Mouse (Mus musculus): ENCODE measurements at regions not wholly inside any gene's neighbourhood (a gene's known extent, or its start where the extent isn't known, plus 50 kb on each side); places are given as distances from the start of the nearest gene placed in this dataset.
"Not testable (repeated sequence)": the region's sequence is repeated elsewhere in the genome, so short reads cannot be mapped to it uniquely, and the experiment has no call there.

DNA sequence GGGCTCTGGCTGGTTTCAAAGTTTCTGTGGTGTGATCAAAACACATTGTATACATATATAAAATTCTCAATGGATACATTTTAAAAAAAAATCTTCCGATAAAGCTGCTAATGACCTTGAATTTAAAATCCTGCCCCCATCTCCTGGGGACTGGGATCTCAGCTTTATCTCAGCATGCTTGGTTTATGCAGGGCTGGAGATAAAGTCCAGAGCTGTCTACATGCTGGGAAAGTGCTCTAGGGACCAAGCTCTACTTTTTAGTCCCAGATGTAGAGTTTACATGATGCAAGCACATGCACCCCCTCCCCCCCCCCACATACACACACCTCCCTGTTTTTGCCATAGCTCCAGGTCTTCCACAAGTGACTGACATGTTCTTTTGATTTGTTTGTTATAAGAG, 61.1 kb upstream of the 4931417E11Rik start:
- Histone ChIP-seq H3K27me3 (ENCODE audit: control insufficient read depth, insufficient read depth, low read length) (no peaks in the 10 kb centered on the region), H3K27ac (ENCODE audit: control insufficient read depth, insufficient read depth, low read depth, low read length) (no peak overlapping the region), H3K36me3 (ENCODE audit: control insufficient read depth, insufficient read depth, low read length) (no peaks in the 10 kb centered on the region), H3K4me1 (ENCODE audit: control insufficient read depth, insufficient read depth, low read length) (no peaks in the 10 kb centered on the region), H3K4me3 (ENCODE audit: control insufficient read depth, low read depth, low read length) (no peak overlapping the region)
- no peak for TF ChIP-seq CTCF (IDR thresholded peaks at IDR 0.05; ENCODE audit: control insufficient read depth, insufficient read depth, insufficient replicate concordance, low read depth, low read length)
- no peak for TF ChIP-seq POLR2A (IDR thresholded peaks at IDR 0.05; ENCODE audit: control insufficient read depth, low read depth, low read length)

DNA sequence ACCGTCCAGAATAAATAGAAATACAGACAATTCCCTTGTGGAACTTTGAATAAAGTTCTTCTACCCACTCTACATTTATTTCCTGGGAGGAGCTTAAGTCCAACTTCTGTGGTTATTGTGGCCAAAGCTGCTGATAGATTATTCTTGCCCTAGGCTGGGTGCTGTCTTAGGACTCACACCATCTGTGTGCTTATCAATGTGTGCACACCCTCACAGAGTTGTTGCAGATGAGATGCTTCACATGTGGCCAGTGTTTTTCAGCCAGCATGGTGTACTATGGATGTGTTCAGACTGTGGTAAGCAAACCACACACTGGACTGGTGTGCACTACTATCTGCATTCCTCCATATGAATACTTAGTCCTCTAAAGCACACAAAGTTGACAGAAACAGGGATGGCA, 60.6 kb upstream of the 4931417E11Rik start:
- no peaks in the 10 kb centered on the region for H3K27me3 ChIP-seq (ENCODE audit: control insufficient read depth, insufficient read depth, low read length)
- H3K36me3 ChIP-seq (ENCODE audit: control insufficient read depth, insufficient read depth, low read length), result no peaks in the 10 kb centered on the region
- H3K4me3 ChIP-seq (ENCODE audit: control insufficient read depth, low read depth, low read length), result no peak overlapping the region
- TF ChIP-seq CTCF (IDR thresholded peaks at IDR 0.05; ENCODE audit: control insufficient read depth, insufficient read depth, insufficient replicate concordance, low read depth, low read length) (no peak), POLR2A (IDR thresholded peaks at IDR 0.05; ENCODE audit: control insufficient read depth, low read depth, low read length) (no peak)
- H3K27ac ChIP-seq (ENCODE audit: control insufficient read depth, insufficient read depth, low read depth, low read length), result no peak overlapping the region
- no peaks in the 10 kb centered on the region for H3K4me1 ChIP-seq (ENCODE audit: control insufficient read depth, insufficient read depth, low read length)

DNA sequence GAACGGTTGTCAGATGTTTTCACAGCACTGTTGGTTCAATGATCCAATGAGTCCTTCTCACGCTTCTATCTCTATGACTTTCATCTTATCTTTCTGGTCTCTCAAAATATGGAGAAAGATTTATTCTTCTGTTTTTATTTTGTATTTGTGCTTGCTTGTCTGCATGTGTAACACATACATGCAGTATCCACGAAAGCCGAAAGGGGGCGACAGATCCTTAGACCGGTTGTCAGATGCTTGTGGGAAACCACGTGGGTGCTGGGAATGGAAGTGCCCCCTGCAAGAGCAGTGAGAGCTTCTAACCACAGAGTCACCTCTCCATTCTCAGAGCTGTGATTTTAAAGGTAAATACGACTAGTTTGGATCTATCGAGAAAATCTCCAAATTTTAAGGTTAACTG, 54.2 kb upstream of the 4931417E11Rik start:
- Histone ChIP-seq H3K27ac (ENCODE audit: control insufficient read depth, insufficient read depth, low read depth, low read length) (no peak overlapping the region), H3K27me3 (ENCODE audit: control insufficient read depth, insufficient read depth, low read length) (no peaks in the 10 kb centered on the region)

DNA sequence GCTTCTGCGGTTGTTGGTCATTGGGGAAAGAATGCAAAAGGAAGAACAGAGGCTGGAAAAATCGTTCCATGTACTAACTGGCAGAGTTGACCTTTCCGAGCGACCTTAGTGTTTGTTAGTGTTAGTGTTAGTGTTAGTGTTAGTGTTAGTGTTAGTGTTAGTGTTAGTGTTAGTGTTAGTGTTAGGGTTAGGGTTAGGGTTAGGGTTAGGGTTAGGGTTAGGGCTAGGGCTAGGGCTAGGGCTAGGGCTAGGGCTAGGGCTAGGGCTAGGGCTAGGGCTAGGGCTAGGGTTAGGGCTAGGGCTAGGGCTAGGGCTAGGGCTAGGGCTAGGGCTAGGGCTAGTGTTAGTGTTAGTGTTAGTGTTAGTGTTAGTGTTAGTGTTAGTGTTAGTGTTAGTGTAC, 50.4 kb upstream of the 4931417E11Rik start:
- not testable (repeated sequence) for H3K36me3 ChIP-seq (ENCODE audit: control insufficient read depth, insufficient read depth, low read length); H3K27me3 ChIP-seq (ENCODE audit: control insufficient read depth, insufficient read depth, low read length); H3K4me1 ChIP-seq (ENCODE audit: control insufficient read depth, insufficient read depth, low read length); H3K27ac ChIP-seq (ENCODE audit: control insufficient read depth, insufficient read depth, low read depth, low read length); H3K4me3 ChIP-seq (ENCODE audit: control insufficient read depth, low read depth, low read length)

More for the DNA sequence above, 54.2 kb upstream of the 4931417E11Rik start:
- Histone ChIP-seq H3K36me3 (ENCODE audit: control insufficient read depth, insufficient read depth, low read length) (no peaks in the 10 kb centered on the region), H3K4me1 (ENCODE audit: control insufficient read depth, insufficient read depth, low read length) (no peaks in the 10 kb centered on the region), H3K4me3 (ENCODE audit: control insufficient read depth, low read depth, low read length) (no peak overlapping the region)
- TF ChIP-seq POLR2A (IDR thresholded peaks at IDR 0.05; ENCODE audit: control insufficient read depth, low read depth, low read length) (no peak), CTCF (IDR thresholded peaks at IDR 0.05; ENCODE audit: control insufficient read depth, insufficient read depth, insufficient replicate concordance, low read depth, low read length) (peak; percentile 58; the same call in 1 of the 2 replicates)

Data from testis, adult 2 months (tissue).